Mouse (Mus musculus): ENCODE data around the gene Lactb. TPM values are rescaled to one million over a fixed set of nuclear protein-coding genes. Genes with fewer than 3 reads are reported as not detected.
A peak's percentile ranks its signal among the peaks of the same experiment; 100 is the strongest.

Gene Lactb
- polyA plus RNA-seq, 1 experiment, result 8.5 TPM

GRCm38 (mm10) chr9:66909922-66910321, 65.4 kb downstream of the Lactb start:
- Histone ChIP-seq H3K27me3 (replicated peaks) (no peaks in the 10 kb centered on the region), H3K9me3 (no peaks in the 10 kb centered on the region), H3K4me3 (replicated peaks) (no peak overlapping the region), H3K4me1 (peaks cover 93% of the 10 kb centered on the region), H3K36me3 (replicated peaks; ENCODE audit: low read length) (peaks cover 87% of the 10 kb centered on the region)
- TF ChIP-seq GATA1 (IDR thresholded peaks at IDR 0.05; ENCODE audit: borderline replicate concordance, low read length), result no peak
- no peak for TF ChIP-seq FLI1 (IDR thresholded peaks at IDR 0.05; ENCODE audit: low read length)

- Histone ChIP-seq H3K4me1 (peaks cover 88% of the 10 kb centered on the region), H3K36me3 (replicated peaks; ENCODE audit: low read length) (peaks cover 86% of the 10 kb centered on the region), H3K27me3 (replicated peaks) (no peaks in the 10 kb centered on the region), H3K9me3 (no peaks in the 10 kb centered on the region), H3K4me3 (replicated peaks) (peak overlapping the region; percentile 79)
- TF ChIP-seq FLI1 (IDR thresholded peaks at IDR 0.05; ENCODE audit: low read length), result no peak
- TF ChIP-seq GATA1 (IDR thresholded peaks at IDR 0.05; ENCODE audit: borderline replicate concordance, low read length), result no peak
Measured at GRCm38 (mm10) chr9:66907746-66908397, 67.4 kb downstream of the Lactb start.

- peaks cover 88% of the 10 kb centered on the region for H3K4me1 ChIP-seq
- H3K27me3 ChIP-seq (replicated peaks), result no peaks in the 10 kb centered on the region
- H3K36me3 ChIP-seq (replicated peaks; ENCODE audit: low read length), result peaks cover 87% of the 10 kb centered on the region
- no peak for TF ChIP-seq FLI1 (IDR thresholded peaks at IDR 0.05; ENCODE audit: low read length)
- TF ChIP-seq GATA1 (IDR thresholded peaks at IDR 0.05; ENCODE audit: borderline replicate concordance, low read length), result no peak
- H3K4me3 ChIP-seq (replicated peaks), result no peak overlapping the region
- H3K9me3 ChIP-seq, result no peaks in the 10 kb centered on the region
Measured at GRCm38 (mm10) chr9:66907126-66907525, 68.2 kb downstream of the Lactb start.

DNA sequence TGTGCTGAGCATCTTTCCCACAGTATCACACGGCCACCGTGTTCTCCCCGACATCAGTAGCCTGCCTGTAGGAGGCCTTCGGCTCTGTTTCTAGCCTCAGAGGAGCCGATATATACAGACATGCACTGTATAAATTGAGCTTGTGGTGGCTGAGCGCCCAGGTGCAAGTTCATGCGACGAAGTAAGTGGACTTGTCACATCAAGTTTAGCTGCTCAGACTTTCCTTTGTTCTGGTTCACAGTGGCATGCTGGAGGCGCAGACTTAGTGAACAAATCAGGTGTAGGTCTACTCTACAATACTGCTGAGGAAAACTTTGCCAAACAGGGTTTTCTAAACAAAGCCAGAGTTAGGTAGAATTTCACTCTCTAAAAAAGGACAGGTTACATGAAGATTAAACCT, 69.3 kb downstream of the Lactb start:
- H3K4me3 ChIP-seq (replicated peaks), result no peak overlapping the region
- H3K36me3 ChIP-seq (replicated peaks; ENCODE audit: low read length), result peaks cover 84% of the 10 kb centered on the region
- no peaks in the 10 kb centered on the region for H3K27me3 ChIP-seq (replicated peaks)
- TF ChIP-seq GATA1 (IDR thresholded peaks at IDR 0.05; ENCODE audit: borderline replicate concordance, low read length), result no peak
- H3K4me1 ChIP-seq, result peaks cover 85% of the 10 kb centered on the region
- H3K9me3 ChIP-seq, result no peaks in the 10 kb centered on the region

Other genes with a start within 250 kb of the Lactb start
- gene Aph1b, start 180.0 kb downstream of the Lactb start, polyA plus RNA-seq (2012; ENCODE audit: insufficient read depth, low replicate concordance), result 0.17 TPM in 1 of 2 replicates, not detected in the other
- not detected in 2 replicates for gene Gm10647, start 178.4 kb downstream of the Lactb start, polyA plus RNA-seq (2012; ENCODE audit: insufficient read depth, low replicate concordance)
- 1.2 TPM in 1 of 2 replicates, not detected in the other for gene Aph1c, start 140.8 kb downstream of the Lactb start, polyA plus RNA-seq (2012; ENCODE audit: insufficient read depth, low replicate concordance)
- gene Rab8b, start 55.8 kb downstream of the Lactb start, polyA plus RNA-seq (2012; ENCODE audit: insufficient read depth, low replicate concordance), result 3.2 TPM in 1 of 2 replicates, not detected in the other
- 23.8 and 219 TPM in 2 replicates for gene Rps27l, start 29.4 kb downstream of the Lactb start, polyA plus RNA-seq (2012; ENCODE audit: insufficient read depth, low replicate concordance)
- 27.0 and 240 TPM in 2 replicates for gene Tpm1, start 73.9 kb upstream of the Lactb start, polyA plus RNA-seq (2012; ENCODE audit: insufficient read depth, low replicate concordance)